Mouse (Mus musculus) hindbrain, embryonic 15.5 days (tissue): ENCODE measurements at regions not wholly inside any gene's neighbourhood (a gene's known extent, or its start where the extent isn't known, plus 50 kb on each side); places are given as distances from the start of the nearest gene placed in this dataset. TPM values are rescaled to one million over a fixed set of nuclear protein-coding genes. Genes with fewer than 3 reads are reported as not detected.

Source experiments
- ATAC-seq: fragments of 200-750 bp; cut with Nextera tagmentation; 2 replicates; pipeline ENCODE4 v1.8.0; 2017; ENCODE audit warnings: low read depth, moderate number of reproducible peaks, moderate TSS enrichment; ENCODE audit not compliant: low FRiP score
- H3K27ac ChIP-seq: fragments of 300-500 bp; sonication (generic); replicated peaks from 2 replicates; pipeline ENCODE4 v1.5.1; 2015; ENCODE audit warnings: mild to moderate bottlenecking, inconsistent platforms
- H3K27me3 ChIP-seq: fragments of 300-500 bp; sonication (generic); 2 replicates; pipeline ENCODE4 v1.6.1; 2015; ENCODE audit warnings: control low read depth, inconsistent platforms
- H3K36me3 ChIP-seq: fragments of 300-500 bp; sonication (generic); 2 replicates; pipeline ENCODE4 v1.6.1; 2015; ENCODE audit warnings: control low read depth, inconsistent platforms
- H3K4me1 ChIP-seq: fragments of 300-500 bp; sonication (generic); replicated peaks from 2 replicates; pipeline ENCODE4 v1.6.1; 2015; ENCODE audit warnings: control low read depth, inconsistent platforms
- H3K4me2 ChIP-seq: fragments of 300-500 bp; sonication (generic); 2 replicates; pipeline ENCODE4 v1.6.1; 2015; ENCODE audit warnings: moderate library complexity, mild to moderate bottlenecking, inconsistent platforms
- H3K4me3 ChIP-seq: fragments of 300-500 bp; sonication (generic); 2 replicates; pipeline ENCODE4 v1.5.1; 2015; ENCODE audit warnings: mild to moderate bottlenecking, inconsistent platforms
- H3K9ac ChIP-seq: fragments of 300-500 bp; sonication (generic); 2 replicates; pipeline ENCODE4 v1.6.1; 2015; ENCODE audit warnings: inconsistent platforms
- H3K9me3 ChIP-seq: fragments of 300-500 bp; sonication (generic); 2 replicates; pipeline ENCODE4 v1.6.1; 2016; ENCODE audit warnings: control low read depth, inconsistent platforms
- WGBS: fragments of 180-500 bp; shearing (Covaris S2); methylation state at CpG from one replicate; pipeline ENCODE4 v1.1.7; 2015; 5-methylcytosine and 5-hydroxymethylcytosine counted together
- microRNA-seq: library from miRNA; unstranded; fragments of <30 nt; microRNA quantifications from one replicate; pipeline ENCODE4, GENCODE M21; 2016

GRCm38 (mm10) chr3:137801402-137802020, 62.8 kb upstream of the H2afz start:
- H3K4me3 ChIP-seq = no peak overlapping the region
- ATAC-seq = no peak
- H3K4me1 ChIP-seq = no peaks in the 10 kb centered on the region
- H3K27me3 ChIP-seq = no peaks in the 10 kb centered on the region
- no peaks in the 10 kb centered on the region for H3K36me3 ChIP-seq
- H3K4me2 ChIP-seq = no peak overlapping the region
- no peak overlapping the region for H3K27ac ChIP-seq
- no peak overlapping the region for H3K9ac ChIP-seq
- no peaks in the 10 kb centered on the region for H3K9me3 ChIP-seq
- WGBS = 52% methylated on average over 6 of the region's 6 CpGs

GRCm38 (mm10) chr3:137807423-137807822, 56.9 kb upstream of the H2afz start:
- no peak overlapping the region for H3K27ac ChIP-seq
- no peak overlapping the region for H3K4me2 ChIP-seq
- no peaks in the 10 kb centered on the region for H3K36me3 ChIP-seq
- H3K9me3 ChIP-seq = no peaks in the 10 kb centered on the region
- H3K4me3 ChIP-seq = no peak overlapping the region
- WGBS = 72% methylated on average over 1 of the region's 1 CpGs
- no peaks in the 10 kb centered on the region for H3K27me3 ChIP-seq
- no peak for ATAC-seq
- H3K4me1 ChIP-seq = no peaks in the 10 kb centered on the region
- no peak overlapping the region for H3K9ac ChIP-seq

GRCm38 (mm10) chr3:137807913-137808684, 56.2 kb upstream of the H2afz start:
- no peak overlapping the region for H3K4me2 ChIP-seq
- WGBS = 87% methylated on average over 5 of the region's 5 CpGs
- no peak for ATAC-seq
- H3K4me3 ChIP-seq = no peak overlapping the region
- no peak overlapping the region for H3K27ac ChIP-seq
- H3K4me1 ChIP-seq = no peaks in the 10 kb centered on the region
- H3K36me3 ChIP-seq = no peaks in the 10 kb centered on the region
- H3K9me3 ChIP-seq = no peaks in the 10 kb centered on the region
- H3K27me3 ChIP-seq = no peaks in the 10 kb centered on the region
- no peak overlapping the region for H3K9ac ChIP-seq

DNA sequence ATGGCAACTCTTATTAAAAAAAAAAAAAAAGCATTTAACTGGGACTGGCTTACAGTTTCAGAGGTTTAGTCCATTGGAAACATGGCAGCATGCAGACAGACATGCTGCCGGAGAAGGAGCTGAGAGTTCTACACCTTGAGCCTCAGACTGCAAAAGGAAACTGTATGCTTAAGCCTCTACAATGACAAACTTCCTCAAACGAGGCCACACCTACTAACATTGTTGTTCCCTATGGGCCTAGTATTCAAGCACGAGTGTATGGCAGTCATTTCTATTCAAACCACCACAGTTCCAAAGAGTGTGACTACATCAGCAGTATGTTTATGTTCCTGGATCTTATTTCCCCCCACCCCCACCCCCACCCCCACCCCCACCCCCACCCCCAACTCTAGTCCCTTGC, 54.2 kb upstream of the H2afz start:
- WGBS = 82% methylated on average over 3 of the region's 3 CpGs
- Histone ChIP-seq H3K4me1 (no peaks in the 10 kb centered on the region), H3K36me3 (no peaks in the 10 kb centered on the region), H3K27ac (no peak overlapping the region), H3K9me3 (no peaks in the 10 kb centered on the region), H3K4me3 (no peak overlapping the region), H3K4me2 (no peak overlapping the region), H3K27me3 (no peaks in the 10 kb centered on the region), H3K9ac (no peak overlapping the region)
- ATAC-seq = no peak

Small RNA genes lying in the stretch of these regions (microRNA-seq; reads per million reads assigned to microRNA genes)
- not detected for gene Mir6380
